8 mouse cellular contexts compared by ENCODE assay signal in genomic region chr12:111759176-111760061, GRCm38 (mm10). TPM values are rescaled to one million over a fixed set of nuclear protein-coding genes. Genes with fewer than 3 reads are reported as not detected.
DNase-seq lines count a peak whose midpoint lies in the region; ATAC-seq lines count a peak whose summit lies in the region.

No protein-coding gene starts in this region.

- peak; percentile 68 for ATAC-seq in hindbrain, embryonic 13.5 days (ENCODE audit: low FRiP score)
- ATAC-seq in limb, embryonic 11.5 days (ENCODE audit: insufficient number of reproducible peaks, low FRiP score, low TSS enrichment, low read depth): peak; percentile 46; the same call in 1 of the 2 replicates

- H3K9me3 ChIP-seq in hindbrain, embryonic 13.5 days: no peaks in the 10 kb centered on the region
- no peaks in the 10 kb centered on the region for H3K9me3 ChIP-seq in limb, embryonic 11.5 days (ENCODE audit: control insufficient read depth, low read length)

- H3K4me3 ChIP-seq in hindbrain, embryonic 13.5 days: peak overlapping the region; percentile 96
- peak overlapping the region; percentile 95 for H3K4me3 ChIP-seq in limb, embryonic 11.5 days (ENCODE audit: low read depth, low read length)

- peak; percentile 38 for DNase-seq in right cerebral cortex, postnatal 14 days
- DNase-seq in right cerebral cortex, adult 18-20 months: no peak
- DNase-seq in cerebellum, adult 9-10 months: peak; percentile 81
- peak; percentile 72 for DNase-seq in gastrocnemius, adult 18-20 months (ENCODE audit: low spot score)
- peak; percentile 43 for DNase-seq in limb, embryonic 11.5 days (ENCODE audit: low spot score)
- peak; percentile 52 for DNase-seq in mesoderm, embryonic 11.5 days (ENCODE audit: low read depth, low spot score)
- DNase-seq in thymus, adult 18-20 months: peak; percentile 32 to 38

- peak overlapping the region; percentile 99 for H3K9ac ChIP-seq in hindbrain, embryonic 13.5 days
- H3K9ac ChIP-seq in limb, embryonic 11.5 days (ENCODE audit: low read length): peak overlapping the region; percentile 93

- H3K4me1 ChIP-seq in hindbrain, embryonic 13.5 days (replicated peaks): peaks cover 59% of the 10 kb centered on the region
- peaks cover 16% of the 10 kb centered on the region for H3K4me1 ChIP-seq in limb, embryonic 11.5 days (ENCODE audit: control insufficient read depth, insufficient read depth, low read length)

- WGBS in hindbrain, embryonic 13.5 days: under 1% methylated on average over 35 of the region's 35 CpGs
- WGBS in limb, embryonic 11.5 days: 2% methylated on average over 35 of the region's 35 CpGs

- H3K4me2 ChIP-seq in hindbrain, embryonic 13.5 days: peak overlapping the region; percentile 93
- H3K4me2 ChIP-seq in limb, embryonic 11.5 days (ENCODE audit: low read depth, severe bottlenecking): peak overlapping the region; percentile 87

- peaks cover 4% of the 10 kb centered on the region; the same call in 1 of the 2 replicates for H3K36me3 ChIP-seq in hindbrain, embryonic 13.5 days
- H3K36me3 ChIP-seq in limb, embryonic 11.5 days (ENCODE audit: control insufficient read depth, insufficient read depth, low read length): no peaks in the 10 kb centered on the region; the same call in 1 of the 2 replicates

- H3K27ac ChIP-seq in hindbrain, embryonic 13.5 days: peak overlapping the region; percentile 98
- H3K27ac ChIP-seq in limb, embryonic 11.5 days (replicated peaks; ENCODE audit: low read depth, low read length): peak overlapping the region; percentile 62

- no peaks in the 10 kb centered on the region for H3K27me3 ChIP-seq in hindbrain, embryonic 13.5 days
- H3K27me3 ChIP-seq in limb, embryonic 11.5 days (ENCODE audit: control insufficient read depth, insufficient read depth, low read length): no peaks in the 10 kb centered on the region

RNA-seq across cellular contexts. Expression of gene Klc1, which starts 0.8 kb away (rescaled TPM):
- 10 to 100 TPM; 59.1 to 60.1 TPM for total RNA-seq in gastrocnemius, adult 18-20 months (2021)
- 571 and 589 TPM in 2 replicates for polyA plus RNA-seq in hindbrain, embryonic 13.5 days (2015; fragmentation: Nextera tagmentation; extraction: Ambion mirVana)
- polyA plus RNA-seq in limb, embryonic 11.5 days (2014; fragmentation: Nextera tagmentation; extraction: Ambion mirVana): 95.5 and 103 TPM in 2 replicates

RNA-seq across cellular contexts. Expression of gene Apopt1, which starts 46.4 kb away (rescaled TPM):
- total RNA-seq in gastrocnemius, adult 18-20 months (2021): 10 to 100 TPM; 40.5 to 43.5 TPM
- 55.1 and 62.1 TPM in 2 replicates for polyA plus RNA-seq in hindbrain, embryonic 13.5 days (2015; fragmentation: Nextera tagmentation; extraction: Ambion mirVana)
- 55.1 and 61.1 TPM in 2 replicates for polyA plus RNA-seq in limb, embryonic 11.5 days (2014; fragmentation: Nextera tagmentation; extraction: Ambion mirVana)

RNA-seq across cellular contexts. Expression of gene Bag5, which starts 46.4 kb away (rescaled TPM):
- total RNA-seq in gastrocnemius, adult 18-20 months (2021): 10 to 100 TPM; 16.0 to 16.9 TPM
- polyA plus RNA-seq in hindbrain, embryonic 13.5 days (2015; fragmentation: Nextera tagmentation; extraction: Ambion mirVana): 65.3 and 67.9 TPM in 2 replicates
- 56.8 and 58.2 TPM in 2 replicates for polyA plus RNA-seq in limb, embryonic 11.5 days (2014; fragmentation: Nextera tagmentation; extraction: Ambion mirVana)

RNA-seq across cellular contexts. Expression of gene Xrcc3, which starts 54.3 kb away (rescaled TPM):
- total RNA-seq in gastrocnemius, adult 18-20 months (2021): under 1 TPM; 0.31 to 0.32 TPM
- 3.1 and 3.6 TPM in 2 replicates for polyA plus RNA-seq in hindbrain, embryonic 13.5 days (2015; fragmentation: Nextera tagmentation; extraction: Ambion mirVana)
- 22.7 and 26.0 TPM in 2 replicates for polyA plus RNA-seq in limb, embryonic 11.5 days (2014; fragmentation: Nextera tagmentation; extraction: Ambion mirVana)

RNA-seq across cellular contexts. Expression of gene Zfyve21, which starts 54.6 kb away (rescaled TPM):
- 10 to 100 TPM; 13.6 to 15.8 TPM for total RNA-seq in gastrocnemius, adult 18-20 months (2021)
- 38.4 and 42.9 TPM in 2 replicates for polyA plus RNA-seq in hindbrain, embryonic 13.5 days (2015; fragmentation: Nextera tagmentation; extraction: Ambion mirVana)
- polyA plus RNA-seq in limb, embryonic 11.5 days (2014; fragmentation: Nextera tagmentation; extraction: Ambion mirVana): 78.6 and 79.7 TPM in 2 replicates
